Mouse (Mus musculus) erythroblast, embryonic 14.5 days (primary cell): ENCODE data around the gene Necab3.

ENCODE experiments used
- GATA1 ChIP-seq: IDR thresholded peaks from 2 replicates; pipeline ENCODE4 v1.6.1; 2012; ENCODE audit warnings: low read length, inconsistent platforms, mixed read lengths
- TAL1 ChIP-seq: IDR thresholded peaks from 3 replicates; pipeline ENCODE4 v1.6.1; 2012; ENCODE audit warnings: low read length, inconsistent platforms, mixed read lengths

DNA sequence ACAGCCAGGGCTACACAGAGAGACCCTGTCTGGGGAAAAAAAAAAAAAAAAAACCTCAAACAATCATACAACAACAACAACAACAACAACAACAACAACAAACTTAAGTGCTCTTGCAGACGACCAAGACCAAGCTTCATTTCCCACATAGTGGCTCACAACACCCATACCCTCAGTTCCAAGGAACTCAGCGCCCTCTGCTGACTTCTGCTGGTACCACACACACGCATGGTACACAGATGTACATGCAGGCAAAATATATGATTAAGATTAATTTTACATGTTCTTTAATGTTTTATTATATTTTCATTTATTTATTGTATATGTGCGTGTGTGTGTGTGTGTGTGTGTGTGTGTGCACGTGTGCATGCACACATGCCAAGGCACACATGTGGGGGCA, 27.7 kb upstream of the Necab3 start:
- TF ChIP-seq TAL1 (no peak), GATA1 (no peak)
